Mouse (Mus musculus): ENCODE measurements around the gene Cdh4. TPM values are rescaled to one million over a fixed set of nuclear protein-coding genes. Genes with fewer than 3 reads are reported as not detected.

Cdh4 gene
- polyA plus RNA-seq, 1 experiment from 2014 or later = 2.5 TPM

DNA sequence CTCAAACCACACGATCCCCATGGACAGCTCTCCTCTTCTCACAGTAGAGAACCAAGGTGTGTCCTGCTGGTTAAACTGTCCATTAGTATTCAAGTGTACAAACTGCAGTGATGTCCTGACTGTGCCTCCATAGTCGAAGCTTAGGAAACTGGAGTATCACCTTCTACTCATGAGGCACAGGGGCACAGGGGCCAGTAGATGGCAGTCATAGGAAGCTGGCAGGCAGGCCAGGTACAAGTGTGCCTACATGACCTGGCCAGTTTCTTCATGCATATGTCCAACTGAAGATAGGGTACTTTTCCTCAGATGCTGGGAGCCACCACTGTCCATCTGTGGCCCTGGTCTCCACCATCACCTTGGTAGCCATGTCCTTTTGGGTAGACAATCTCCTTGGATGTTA is 472.0 kb downstream of the Cdh4 start:
- no peak overlapping the region for H3K4me3 ChIP-seq (ENCODE audit: low read depth, low read length)
- H3K27ac ChIP-seq (ENCODE audit: low read length) = no peak overlapping the region
- no peak for ATAC-seq (ENCODE audit: insufficient number of reproducible peaks, insufficient read depth, low FRiP score, low read depth)
- 77% methylated on average over 2 of the region's 2 CpGs for WGBS
- H3K27me3 ChIP-seq (ENCODE audit: control insufficient read depth, insufficient read depth, low read length) = no peaks in the 10 kb centered on the region
- no peaks in the 10 kb centered on the region for H3K9me3 ChIP-seq (ENCODE audit: control insufficient read depth, low read depth, low read length)
- no peaks in the 10 kb centered on the region for H3K4me1 ChIP-seq (ENCODE audit: control insufficient read depth, insufficient read depth, low read length)
- H3K9ac ChIP-seq (replicated peaks; ENCODE audit: low read depth, low read length) = no peak overlapping the region
- H3K4me2 ChIP-seq (replicated peaks; ENCODE audit: low read depth, low read length) = no peak overlapping the region
- peaks cover 23% of the 10 kb centered on the region; the same call in 1 of the 2 replicates for H3K36me3 ChIP-seq (ENCODE audit: control insufficient read depth, insufficient read depth, low read length)

DNA sequence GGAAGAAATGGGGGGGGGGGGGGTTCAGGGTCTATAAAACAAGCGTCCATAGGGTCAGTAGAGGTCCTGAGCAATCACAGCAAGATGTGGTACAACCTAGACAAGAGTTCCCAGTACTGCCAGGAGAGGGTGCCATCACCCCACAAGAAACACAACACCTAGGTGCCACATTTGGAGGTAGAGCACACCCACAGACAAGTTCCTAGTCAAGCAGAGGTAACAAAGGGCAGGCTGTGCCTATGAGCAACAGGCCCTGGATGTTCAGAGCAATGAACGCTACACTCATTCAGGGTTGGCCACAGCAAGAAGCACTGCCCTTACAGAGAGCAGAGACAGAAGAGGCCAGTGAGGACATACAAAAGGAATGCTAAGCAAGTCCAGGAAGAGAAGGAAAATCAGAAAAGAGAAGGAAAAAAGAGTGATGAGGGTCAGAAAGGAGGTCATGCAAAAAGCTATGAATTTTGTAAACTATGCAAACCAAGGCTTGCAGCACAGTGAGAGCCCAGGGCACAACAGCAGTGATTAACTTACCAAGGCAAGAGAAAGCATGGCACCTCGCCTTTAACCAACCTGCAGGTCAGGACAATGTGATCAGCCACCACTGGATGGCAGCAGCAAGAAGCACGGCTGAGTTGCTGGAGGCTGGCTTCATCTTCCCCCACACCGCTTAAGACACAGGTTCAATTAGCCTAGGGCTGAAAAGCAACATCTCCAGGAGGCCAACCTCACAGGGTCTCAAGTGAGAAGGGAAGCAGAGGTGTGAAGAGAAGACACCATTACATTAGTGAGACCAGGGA is 474.8 kb downstream of the Cdh4 start:
- peak; percentile 73; the same call in 1 of the 2 replicates for ATAC-seq (ENCODE audit: insufficient number of reproducible peaks, insufficient read depth, low FRiP score, low read depth)
- 36% methylated on average over 5 of the region's 5 CpGs for whole genome bisulfite sequencing
- Histone ChIP-seq H3K9me3 (ENCODE audit: control insufficient read depth, low read depth, low read length) (no peaks in the 10 kb centered on the region; the same call in 1 of the 2 replicates), H3K4me1 (ENCODE audit: control insufficient read depth, insufficient read depth, low read length) (no peaks in the 10 kb centered on the region), H3K4me2 (replicated peaks; ENCODE audit: low read depth, low read length) (no peak overlapping the region), H3K4me3 (ENCODE audit: low read depth, low read length) (no peak overlapping the region), H3K27ac (ENCODE audit: low read length) (no peak overlapping the region), H3K9ac (replicated peaks; ENCODE audit: low read depth, low read length) (no peak overlapping the region), H3K27me3 (ENCODE audit: control insufficient read depth, insufficient read depth, low read length) (no peaks in the 10 kb centered on the region), H3K36me3 (ENCODE audit: control insufficient read depth, insufficient read depth, low read length) (peaks cover 41% of the 10 kb centered on the region)

DNA sequence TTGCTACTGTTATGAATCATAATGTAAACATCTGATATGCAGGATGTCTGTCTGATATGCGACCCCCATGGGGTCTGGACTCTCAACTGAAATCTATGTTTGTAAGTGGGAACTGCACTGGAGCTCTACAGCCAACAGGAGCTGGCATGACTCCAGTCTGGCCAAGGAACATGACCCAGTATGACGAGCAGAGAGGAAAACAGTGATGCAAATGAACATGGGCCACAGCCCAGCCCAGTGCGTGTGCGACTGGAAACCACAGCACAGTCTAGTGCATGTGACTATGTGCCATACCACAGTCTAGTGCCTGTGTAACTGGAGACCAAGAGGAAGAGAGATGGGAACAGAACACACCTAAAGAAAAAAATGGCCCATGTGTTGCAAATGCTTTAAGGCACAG is 477.8 kb downstream of the Cdh4 start:
- Histone ChIP-seq H3K27me3 (ENCODE audit: control insufficient read depth, insufficient read depth, low read length) (no peaks in the 10 kb centered on the region), H3K4me2 (replicated peaks; ENCODE audit: low read depth, low read length) (no peak overlapping the region), H3K4me3 (ENCODE audit: low read depth, low read length) (no peak overlapping the region), H3K9ac (replicated peaks; ENCODE audit: low read depth, low read length) (no peak overlapping the region), H3K36me3 (ENCODE audit: control insufficient read depth, insufficient read depth, low read length) (peaks cover 47% of the 10 kb centered on the region), H3K9me3 (ENCODE audit: control insufficient read depth, low read depth, low read length) (no peaks in the 10 kb centered on the region; the same call in 1 of the 2 replicates), H3K27ac (ENCODE audit: low read length) (no peak overlapping the region), H3K4me1 (ENCODE audit: control insufficient read depth, insufficient read depth, low read length) (no peaks in the 10 kb centered on the region)
- 75% methylated on average over 4 of the region's 4 CpGs for WGBS
- no peak for ATAC-seq (ENCODE audit: insufficient number of reproducible peaks, insufficient read depth, low FRiP score, low read depth)

DNA sequence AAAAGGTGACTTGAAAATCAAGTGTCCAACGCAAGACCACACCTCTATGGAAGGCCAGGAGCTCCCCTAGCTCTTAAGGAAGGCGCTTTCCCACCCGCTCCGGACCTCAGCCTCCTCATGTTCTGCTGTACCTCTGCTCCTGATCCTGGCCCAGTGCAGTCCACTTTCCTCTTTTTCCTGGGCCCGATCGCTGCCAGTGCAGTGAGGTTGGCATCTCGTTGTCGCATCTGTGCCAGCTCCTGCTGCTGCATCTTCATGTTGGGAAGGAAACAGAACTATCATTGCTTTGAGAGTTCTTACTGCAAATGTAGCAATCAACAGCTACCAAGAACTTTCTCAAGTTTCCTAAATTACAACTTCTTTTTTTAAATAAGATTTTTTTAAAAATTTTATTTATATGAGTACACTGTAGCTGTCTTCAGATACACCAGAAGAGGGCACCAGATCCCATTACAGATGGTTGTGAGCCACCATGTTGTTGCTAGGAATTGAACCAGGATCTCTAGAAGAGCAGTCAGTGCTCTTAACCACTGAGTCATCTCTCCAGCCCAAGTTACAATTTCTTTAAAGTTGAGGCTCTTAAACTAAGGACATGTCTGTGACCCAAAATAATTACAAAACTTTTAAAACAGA is 478.9 kb downstream of the Cdh4 start:
- ATAC-seq (ENCODE audit: insufficient number of reproducible peaks, insufficient read depth, low FRiP score, low read depth) = no peak

DNA sequence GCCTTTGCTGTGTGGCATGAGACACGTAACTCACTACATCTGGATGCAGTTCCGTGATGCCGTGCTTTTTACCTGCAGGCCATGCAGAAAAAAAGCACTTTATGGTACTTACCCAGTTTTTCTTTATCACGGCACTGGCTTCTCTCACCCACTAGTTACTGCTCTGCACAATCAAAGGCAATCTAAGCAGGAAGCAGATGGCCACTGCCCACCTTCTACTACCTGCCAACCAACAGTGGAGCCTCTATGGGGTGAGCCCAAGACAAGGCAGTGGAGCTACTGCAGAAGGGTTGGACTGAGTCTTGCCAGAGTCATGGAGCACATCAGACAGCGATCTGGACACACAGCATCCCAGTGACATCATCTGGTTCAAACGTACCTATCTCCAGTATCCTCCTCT is 481.8 kb downstream of the Cdh4 start:
- H3K4me3 ChIP-seq (ENCODE audit: low read depth, low read length) = no peak overlapping the region
- no peak overlapping the region for H3K9ac ChIP-seq (replicated peaks; ENCODE audit: low read depth, low read length)
- no peak overlapping the region for H3K27ac ChIP-seq (ENCODE audit: low read length)
- H3K4me1 ChIP-seq (ENCODE audit: control insufficient read depth, insufficient read depth, low read length) = no peaks in the 10 kb centered on the region
- ATAC-seq (ENCODE audit: insufficient number of reproducible peaks, insufficient read depth, low FRiP score, low read depth) = no peak
- no peak overlapping the region for H3K4me2 ChIP-seq (replicated peaks; ENCODE audit: low read depth, low read length)
- WGBS = 91% methylated on average over 6 of the region's 6 CpGs
- H3K9me3 ChIP-seq (ENCODE audit: control insufficient read depth, low read depth, low read length) = no peaks in the 10 kb centered on the region; the same call in 1 of the 2 replicates
- no peaks in the 10 kb centered on the region for H3K27me3 ChIP-seq (ENCODE audit: control insufficient read depth, insufficient read depth, low read length)
- H3K36me3 ChIP-seq (ENCODE audit: control insufficient read depth, insufficient read depth, low read length) = peaks cover 40% of the 10 kb centered on the region

More for the DNA sequence above, 478.9 kb downstream of the Cdh4 start:
- H3K4me1 ChIP-seq (ENCODE audit: control insufficient read depth, insufficient read depth, low read length) = no peaks in the 10 kb centered on the region
- H3K4me3 ChIP-seq (ENCODE audit: low read depth, low read length) = no peak overlapping the region
- H3K27me3 ChIP-seq (ENCODE audit: control insufficient read depth, insufficient read depth, low read length) = no peaks in the 10 kb centered on the region
- no peak overlapping the region for H3K4me2 ChIP-seq (replicated peaks; ENCODE audit: low read depth, low read length)
- WGBS = 95% methylated on average over 8 of the region's 8 CpGs
- no peaks in the 10 kb centered on the region; the same call in 1 of the 2 replicates for H3K9me3 ChIP-seq (ENCODE audit: control insufficient read depth, low read depth, low read length)
- H3K36me3 ChIP-seq (ENCODE audit: control insufficient read depth, insufficient read depth, low read length) = peaks cover 47% of the 10 kb centered on the region
- no peak overlapping the region for H3K27ac ChIP-seq (ENCODE audit: low read length)
- no peak overlapping the region for H3K9ac ChIP-seq (replicated peaks; ENCODE audit: low read depth, low read length)

DNA sequence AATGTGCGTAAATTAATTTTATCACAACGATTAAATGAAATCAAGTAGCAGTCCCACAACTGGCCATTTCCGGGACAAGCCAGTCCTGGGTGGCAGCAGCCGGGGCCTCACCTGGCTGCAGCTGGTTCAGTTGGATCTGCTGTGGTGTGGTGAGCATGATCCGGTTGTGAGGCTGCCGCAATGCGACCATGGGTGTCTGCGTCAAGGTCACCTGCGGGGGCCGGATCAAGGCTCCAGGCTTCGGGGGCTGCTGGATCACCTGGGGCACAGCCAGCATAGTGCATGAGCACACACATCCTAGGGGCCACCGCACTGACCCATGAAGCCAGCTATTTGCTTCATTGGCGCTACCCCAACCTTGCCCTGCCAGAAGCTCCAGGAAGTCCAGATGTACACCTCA is 486.9 kb downstream of the Cdh4 start:
- H3K4me2 ChIP-seq (replicated peaks; ENCODE audit: low read depth, low read length) = no peak overlapping the region
- H3K9me3 ChIP-seq (ENCODE audit: control insufficient read depth, low read depth, low read length) = no peaks in the 10 kb centered on the region
- no peaks in the 10 kb centered on the region for H3K4me1 ChIP-seq (ENCODE audit: control insufficient read depth, insufficient read depth, low read length)
- H3K27me3 ChIP-seq (ENCODE audit: control insufficient read depth, insufficient read depth, low read length) = no peaks in the 10 kb centered on the region
- peaks cover 35% of the 10 kb centered on the region for H3K36me3 ChIP-seq (ENCODE audit: control insufficient read depth, insufficient read depth, low read length)
- 92% methylated on average over 13 of the region's 13 CpGs for WGBS
- no peak for ATAC-seq (ENCODE audit: insufficient number of reproducible peaks, insufficient read depth, low FRiP score, low read depth)
- H3K4me3 ChIP-seq (ENCODE audit: low read depth, low read length) = no peak overlapping the region
- H3K27ac ChIP-seq (ENCODE audit: low read length) = no peak overlapping the region
- no peak overlapping the region for H3K9ac ChIP-seq (replicated peaks; ENCODE audit: low read depth, low read length)

DNA sequence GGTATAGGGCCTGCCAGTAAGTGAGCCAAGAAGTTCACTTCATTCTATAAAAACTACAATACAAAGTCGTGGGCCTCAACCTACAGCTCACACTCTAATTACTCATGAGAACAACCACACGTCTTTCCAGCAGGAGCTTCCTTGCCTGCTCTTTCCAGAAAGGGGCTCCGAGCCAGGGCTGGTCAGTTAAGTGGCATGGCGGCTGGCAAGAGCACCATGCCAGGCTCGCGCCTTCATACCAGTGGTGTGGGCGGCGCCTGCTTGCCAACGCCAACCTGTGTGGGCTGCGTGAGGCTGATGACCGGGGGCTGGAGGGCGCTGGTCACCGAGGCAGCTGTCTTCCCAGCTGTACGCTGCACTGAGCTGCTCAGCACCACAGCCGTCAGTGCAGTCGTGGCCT is 489.5 kb downstream of the Cdh4 start:
- H3K4me2 ChIP-seq (replicated peaks; ENCODE audit: low read depth, low read length) = no peak overlapping the region
- no peak overlapping the region for H3K27ac ChIP-seq (ENCODE audit: low read length)
- no peak for ATAC-seq (ENCODE audit: insufficient number of reproducible peaks, insufficient read depth, low FRiP score, low read depth)
- WGBS = 90% methylated on average over 16 of the region's 16 CpGs
- peaks cover 33% of the 10 kb centered on the region for H3K36me3 ChIP-seq (ENCODE audit: control insufficient read depth, insufficient read depth, low read length)
- H3K4me1 ChIP-seq (ENCODE audit: control insufficient read depth, insufficient read depth, low read length) = no peaks in the 10 kb centered on the region
- no peak overlapping the region for H3K4me3 ChIP-seq (ENCODE audit: low read depth, low read length)
- no peak overlapping the region for H3K9ac ChIP-seq (replicated peaks; ENCODE audit: low read depth, low read length)
- H3K9me3 ChIP-seq (ENCODE audit: control insufficient read depth, low read depth, low read length) = no peaks in the 10 kb centered on the region
- H3K27me3 ChIP-seq (ENCODE audit: control insufficient read depth, insufficient read depth, low read length) = no peaks in the 10 kb centered on the region

DNA sequence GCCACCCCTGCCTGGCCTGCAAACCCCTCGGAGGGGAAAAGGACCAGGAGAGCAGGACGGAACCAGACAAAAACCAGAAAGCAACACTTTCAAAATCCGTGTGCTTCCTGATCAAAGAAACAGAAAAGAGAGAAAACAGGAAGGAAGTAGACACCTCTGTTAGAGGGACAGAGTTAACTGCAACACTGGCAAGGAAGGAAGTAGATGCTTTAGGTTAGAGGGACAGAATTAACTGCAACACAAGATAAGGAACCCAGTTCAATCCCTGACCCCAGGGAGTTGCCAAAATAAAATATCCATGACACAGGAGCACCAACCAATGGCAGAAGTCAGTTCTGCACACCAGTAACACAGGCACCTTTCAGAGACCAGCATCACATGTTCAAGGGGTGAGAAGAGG is 491.9 kb downstream of the Cdh4 start:
- ATAC-seq (ENCODE audit: insufficient number of reproducible peaks, insufficient read depth, low FRiP score, low read depth) = no peak
- Histone ChIP-seq H3K4me2 (replicated peaks; ENCODE audit: low read depth, low read length) (no peak overlapping the region), H3K4me3 (ENCODE audit: low read depth, low read length) (no peak overlapping the region), H3K9ac (replicated peaks; ENCODE audit: low read depth, low read length) (no peak overlapping the region), H3K9me3 (ENCODE audit: control insufficient read depth, low read depth, low read length) (no peaks in the 10 kb centered on the region), H3K27ac (ENCODE audit: low read length) (no peak overlapping the region), H3K36me3 (ENCODE audit: control insufficient read depth, insufficient read depth, low read length) (peaks cover 40% of the 10 kb centered on the region), H3K27me3 (ENCODE audit: control insufficient read depth, insufficient read depth, low read length) (no peaks in the 10 kb centered on the region), H3K4me1 (ENCODE audit: control insufficient read depth, insufficient read depth, low read length) (no peaks in the 10 kb centered on the region)
- 84% methylated on average over 3 of the region's 3 CpGs for WGBS

All from stomach, embryonic 14.5 days (tissue).